Mouse (Mus musculus) neutrophil, adult 5-6 weeks (primary cell): ENCODE measurements around the gene Tm9sf2. TPM values are rescaled to one million over a fixed set of nuclear protein-coding genes. Genes with fewer than 3 reads are reported as not detected.

Experiments
- total RNA-seq: library from RNA; stranded (forward); fragments of 200-1000 nt; gene quantifications from 2 replicates; pipeline ENCODE4 v1.2.3, GENCODE M21; 2017

Gene Tm9sf2
- total RNA-seq, 1 experiment from 2014 or later: 112 TPM

Other genes starting within 250 kb of the Tm9sf2 start
- 31.9 and 32.0 TPM in 2 replicates for gene Ubac2, start 228.4 kb upstream of the Tm9sf2 start, total RNA-seq
- gene Gpr18, start 191.3 kb upstream of the Tm9sf2 start, total RNA-seq: 95.0 and 98.8 TPM in 2 replicates
- gene Gpr183, start 141.8 kb upstream of the Tm9sf2 start, total RNA-seq: 73.9 and 74.6 TPM in 2 replicates
- gene Timm8a2, start 72.4 kb upstream of the Tm9sf2 start, total RNA-seq: 1.2 and 2.7 TPM in 2 replicates
- gene Clybl, start 74.7 kb downstream of the Tm9sf2 start, total RNA-seq: 1.5 and 2.1 TPM in 2 replicates